Mouse (Mus musculus) erythroblast, embryonic 14.5 days (primary cell): ENCODE measurements around the gene E130308A19Rik. TPM values are rescaled to one million over a fixed set of nuclear protein-coding genes. Genes with fewer than 3 reads are reported as not detected.
A peak's percentile ranks its signal among the peaks of the same experiment; 100 is the strongest.

Experiments used
- H3K27me3 ChIP-seq: 2 replicates; pipeline ENCODE4 v1.6.1; 2012; ENCODE audit warnings: inconsistent platforms; ENCODE audit not compliant: control insufficient read depth
- H3K36me3 ChIP-seq: 2 replicates; pipeline ENCODE4 v1.6.1; 2012; ENCODE audit warnings: mild to moderate bottlenecking, inconsistent platforms; ENCODE audit not compliant: control insufficient read depth
- H3K4me1 ChIP-seq: 2 replicates; pipeline ENCODE4 v1.6.1; 2012; ENCODE audit warnings: inconsistent platforms; ENCODE audit not compliant: control insufficient read depth
- H3K4me3 ChIP-seq: replicated peaks from 2 replicates; pipeline ENCODE3; 2012; ENCODE audit warnings: moderate library complexity, mild to moderate bottlenecking, inconsistent platforms
- H3K9me3 ChIP-seq: 2 replicates; pipeline ENCODE4 v1.6.1; 2012; ENCODE audit warnings: low read length, inconsistent platforms, mixed read lengths; ENCODE audit not compliant: control insufficient read depth
- GATA1 ChIP-seq: IDR thresholded peaks from 2 replicates; pipeline ENCODE4 v1.6.1; 2012; ENCODE audit warnings: low read length, inconsistent platforms, mixed read lengths
- TAL1 ChIP-seq: IDR thresholded peaks from 3 replicates; pipeline ENCODE4 v1.6.1; 2012; ENCODE audit warnings: low read length, inconsistent platforms, mixed read lengths
- polyA plus RNA-seq: library from polyadenylated mRNA; stranded (reverse); fragments of >175 nt; gene quantifications from 2 replicates; pipeline ENCODE4 v1.2.3, GENCODE M21; 2012

E130308A19Rik gene
- polyA plus RNA-seq, 1 experiment = 0.17 TPM

GRCm38 (mm10) chr4:59669131-59669530 lies 43.1 kb downstream of the E130308A19Rik start:
- peaks cover 3% of the 10 kb centered on the region for H3K36me3 ChIP-seq
- peaks cover 65% of the 10 kb centered on the region for H3K4me1 ChIP-seq
- TF ChIP-seq TAL1 (no peak), GATA1 (no peak)
- H3K4me3 ChIP-seq = no peak overlapping the region
- no peaks in the 10 kb centered on the region for H3K27me3 ChIP-seq
- peaks cover 4% of the 10 kb centered on the region for H3K9me3 ChIP-seq

GRCm38 (mm10) chr4:59670015-59670414 lies 44.0 kb downstream of the E130308A19Rik start:
- Histone ChIP-seq H3K4me1 (peaks cover 69% of the 10 kb centered on the region), H3K4me3 (no peak overlapping the region), H3K27me3 (no peaks in the 10 kb centered on the region), H3K36me3 (no peaks in the 10 kb centered on the region; the same call in 1 of the 2 replicates), H3K9me3 (no peaks in the 10 kb centered on the region)
- TF ChIP-seq TAL1 (no peak), GATA1 (no peak)

GRCm38 (mm10) chr4:59673423-59674117 lies 47.6 kb downstream of the E130308A19Rik start:
- no peaks in the 10 kb centered on the region for H3K27me3 ChIP-seq
- H3K9me3 ChIP-seq = no peaks in the 10 kb centered on the region
- no peaks in the 10 kb centered on the region for H3K36me3 ChIP-seq
- H3K4me3 ChIP-seq = no peak overlapping the region
- TF ChIP-seq GATA1 (no peak), TAL1 (no peak)
- H3K4me1 ChIP-seq = peaks cover 71% of the 10 kb centered on the region

- no peak for TF ChIP-seq GATA1
- no peak for TF ChIP-seq TAL1
- H3K9me3 ChIP-seq = no peaks in the 10 kb centered on the region
- peaks cover 58% of the 10 kb centered on the region for H3K4me1 ChIP-seq
- no peaks in the 10 kb centered on the region for H3K27me3 ChIP-seq
- H3K36me3 ChIP-seq = no peaks in the 10 kb centered on the region
- H3K4me3 ChIP-seq = no peak overlapping the region
Measured at GRCm38 (mm10) chr4:59674929-59675679, 49.1 kb downstream of the E130308A19Rik start.

GRCm38 (mm10) chr4:59675699-59676098 lies 49.7 kb downstream of the E130308A19Rik start:
- no peak for TF ChIP-seq GATA1
- TF ChIP-seq TAL1 = no peak
- H3K27me3 ChIP-seq = no peaks in the 10 kb centered on the region
- H3K4me1 ChIP-seq = peaks cover 59% of the 10 kb centered on the region
- no peaks in the 10 kb centered on the region for H3K9me3 ChIP-seq
- H3K4me3 ChIP-seq = no peak overlapping the region
- no peaks in the 10 kb centered on the region for H3K36me3 ChIP-seq

GRCm38 (mm10) chr4:59681383-59681782 lies 55.4 kb downstream of the E130308A19Rik start:
- Histone ChIP-seq H3K36me3 (no peaks in the 10 kb centered on the region), H3K27me3 (no peaks in the 10 kb centered on the region), H3K9me3 (no peaks in the 10 kb centered on the region), H3K4me3 (no peak overlapping the region), H3K4me1 (peaks cover 69% of the 10 kb centered on the region)
- TF ChIP-seq GATA1 (no peak), TAL1 (no peak)

GRCm38 (mm10) chr4:59682491-59682890 lies 56.5 kb downstream of the E130308A19Rik start:
- peaks cover 66% of the 10 kb centered on the region for H3K4me1 ChIP-seq
- no peak overlapping the region for H3K4me3 ChIP-seq
- peaks cover 5% of the 10 kb centered on the region for H3K36me3 ChIP-seq
- H3K9me3 ChIP-seq = no peaks in the 10 kb centered on the region
- TF ChIP-seq GATA1 (no peak), TAL1 (no peak)
- H3K27me3 ChIP-seq = no peaks in the 10 kb centered on the region

- H3K36me3 ChIP-seq = peaks cover 8% of the 10 kb centered on the region
- H3K27me3 ChIP-seq = no peaks in the 10 kb centered on the region
- peak overlapping the region; percentile 5 for H3K4me3 ChIP-seq
- H3K4me1 ChIP-seq = peaks cover 68% of the 10 kb centered on the region
- TF ChIP-seq GATA1 (no peak), TAL1 (no peak; the same call in 2 of the 3 replicates)
- no peaks in the 10 kb centered on the region for H3K9me3 ChIP-seq
Measured at GRCm38 (mm10) chr4:59682950-59683349, 56.9 kb downstream of the E130308A19Rik start.

GRCm38 (mm10) chr4:59684306-59684705 lies 58.3 kb downstream of the E130308A19Rik start:
- peaks cover 8% of the 10 kb centered on the region for H3K36me3 ChIP-seq
- peaks cover 79% of the 10 kb centered on the region for H3K4me1 ChIP-seq
- TF ChIP-seq TAL1 = no peak
- TF ChIP-seq GATA1 = no peak
- H3K9me3 ChIP-seq = no peaks in the 10 kb centered on the region
- no peak overlapping the region for H3K4me3 ChIP-seq
- no peaks in the 10 kb centered on the region for H3K27me3 ChIP-seq
